Mouse (Mus musculus): ENCODE measurements around the gene Rbm10.

The Rbm10 gene
- long read RNA-seq, experiment 1, partial matches to known transcripts: 14 of 23 reads
- long read RNA-seq, experiment 1, other reads (novel, unspliced or antisense): 7 of 23 reads
- long read RNA-seq, experiment 2, partial matches to known transcripts: 14 of 22 reads
- long read RNA-seq, experiment 2, other reads (novel, unspliced or antisense): 3 of 22 reads

GRCm38 (mm10) chrX:20617176-20617902 is at the start of gene Rbm10, which contains the start of gene Ndufb11:
Gene Rbm10 (plus strand): TSS chrX:20617503.
Gene Ndufb11 (minus strand): TSS chrX:20617619.
- intact Hi-C loops (cut with DNase I): no loop called here

- intact Hi-C loops (cut with DNase I): no loop called here
Observed at GRCm38 (mm10) chrX:20571024-20571423, 46.3 kb upstream of the Rbm10 start.

GRCm38 (mm10) chrX:20572683-20573082 is 44.6 kb upstream of the Rbm10 start:
- intact Hi-C loops (cut with DNase I): no loop called here

GRCm38 (mm10) chrX:20573927-20574326 is 43.4 kb upstream of the Rbm10 start:
- intact Hi-C loops (cut with DNase I): no loop called here

DNA sequence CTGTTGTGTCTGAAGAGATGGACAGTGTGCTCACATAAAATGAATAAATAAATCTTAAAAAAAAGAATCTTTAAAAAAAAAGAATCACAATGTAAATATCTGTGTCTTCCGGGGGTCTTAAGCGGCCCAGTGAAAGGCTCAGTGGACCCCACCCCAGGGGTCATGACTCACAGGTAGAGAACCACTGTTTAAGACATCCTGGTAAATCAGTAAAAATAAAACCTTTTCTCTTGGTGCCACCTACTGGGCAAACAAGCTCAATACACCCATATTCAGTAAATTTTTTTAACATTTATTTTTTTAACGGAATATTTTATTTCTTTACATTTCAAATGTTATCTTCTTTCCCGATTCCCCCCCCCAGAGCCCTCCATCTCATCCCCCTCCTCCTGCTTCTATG is 29.3 kb upstream of the Rbm10 start:
- intact Hi-C loops (cut with DNase I): loop anchor here (10.0 kb wide), 2 partner anchors 243 to 423 kb away; no protein-coding TSS in a partner anchor

- intact Hi-C loops (cut with DNase I): no loop called here
Observed at GRCm38 (mm10) chrX:20608500-20608899, 8.8 kb upstream of the Rbm10 start.

GRCm38 (mm10) chrX:20616861-20617175 is 485 bp upstream of the Rbm10 start:
- intact Hi-C loops (cut with DNase I): no loop called here

- intact Hi-C loops (cut with DNase I): no loop called here
Observed at GRCm38 (mm10) chrX:20617903-20618399, 648 bp downstream of the Rbm10 start.

DNA sequence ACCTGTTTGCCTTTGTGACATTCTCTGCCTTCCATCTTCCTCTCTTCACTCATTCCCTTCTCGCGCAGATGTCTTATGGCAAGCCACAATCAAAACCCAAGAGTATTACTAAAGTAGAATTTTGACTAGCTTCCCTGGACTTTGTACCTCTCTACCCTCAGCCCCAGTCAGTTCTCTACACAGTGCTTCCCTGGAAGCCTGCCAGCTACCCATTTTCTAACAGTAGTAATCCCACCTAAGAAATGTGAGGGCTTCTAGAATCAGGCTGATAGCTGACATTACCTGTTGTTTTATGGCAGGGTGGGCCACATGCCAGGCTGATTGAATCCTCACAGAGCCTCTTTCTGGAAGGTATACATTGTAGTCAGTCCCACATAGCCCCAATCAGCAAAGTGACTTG is 20.8 kb downstream of the Rbm10 start:
- intact Hi-C loops (cut with DNase I): no loop called here

GRCm38 (mm10) chrX:20644780-20645179 is 27.5 kb downstream of the Rbm10 start:
- intact Hi-C loops (cut with DNase I): no loop called here

- intact Hi-C loops (cut with DNase I): loop anchor here (5.0 kb wide), 1 partner anchor 290 kb away; no protein-coding TSS in a partner anchor
Observed at GRCm38 (mm10) chrX:20657593-20657992, 40.3 kb downstream of the Rbm10 start.

GRCm38 (mm10) chrX:20658026-20658652 is 40.8 kb downstream of the Rbm10 start, which contains the start of gene Uba1:
Gene Uba1 (plus strand): TSS chrX:20658326.
- intact Hi-C loops (cut with DNase I): loop anchor here (5.0 kb wide), 1 partner anchor 289 kb away; no protein-coding TSS in a partner anchor

DNA sequence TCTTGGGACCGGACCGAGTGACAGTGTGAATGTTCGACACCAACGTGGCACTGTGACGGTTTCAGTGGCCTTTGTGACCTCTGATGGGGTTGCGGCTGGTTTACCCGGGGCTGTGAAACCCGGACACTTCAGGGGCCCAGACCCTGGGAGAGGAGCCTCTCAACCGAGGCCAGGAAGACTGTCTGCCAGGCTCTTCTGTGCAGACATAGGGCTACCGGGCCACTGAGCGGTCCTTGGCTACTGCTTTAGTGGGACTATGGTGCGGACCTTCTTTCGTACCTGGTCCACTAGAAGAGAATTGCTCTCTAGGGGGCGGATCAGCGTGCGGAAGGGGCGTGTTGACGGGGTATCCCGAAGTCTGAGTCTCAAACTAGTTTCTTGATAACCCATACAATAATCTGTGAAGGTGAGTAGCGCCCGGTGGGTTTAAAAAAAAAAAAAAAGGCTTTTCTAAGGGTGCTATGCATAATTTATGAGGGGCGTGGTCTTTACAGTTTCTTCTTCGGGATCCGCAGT is 41.6 kb downstream of the Rbm10 start:
- intact Hi-C loops (cut with DNase I): loop anchor here (5.0 kb wide), 1 partner anchor 288 kb away; no protein-coding TSS in a partner anchor

DNA sequence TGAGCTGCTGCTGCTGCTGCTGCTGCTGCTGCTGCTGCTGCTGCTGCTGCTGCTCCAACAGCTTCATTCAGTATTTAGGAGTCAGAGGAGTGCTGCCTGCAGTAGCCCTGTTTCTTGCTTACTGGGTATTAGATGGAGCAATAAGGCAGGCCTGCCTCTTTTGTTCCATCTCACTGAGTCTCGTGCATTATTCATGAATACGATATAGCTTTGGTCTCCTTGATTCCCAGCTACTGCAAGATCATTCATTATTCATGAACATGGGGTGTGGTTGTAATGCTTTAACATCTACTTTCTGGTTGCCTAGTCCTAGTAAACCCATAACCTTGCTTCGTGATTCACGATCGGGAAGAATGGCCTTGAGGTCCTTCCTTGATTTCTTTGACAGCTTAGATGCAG is 45.0 kb downstream of the Rbm10 start:
- intact Hi-C loops (cut with DNase I): loop anchor here (2.0 to 5.0 kb wide), 3 partner anchors 110 to 158 kb away; partner anchors contain the start of gene Araf

DNA sequence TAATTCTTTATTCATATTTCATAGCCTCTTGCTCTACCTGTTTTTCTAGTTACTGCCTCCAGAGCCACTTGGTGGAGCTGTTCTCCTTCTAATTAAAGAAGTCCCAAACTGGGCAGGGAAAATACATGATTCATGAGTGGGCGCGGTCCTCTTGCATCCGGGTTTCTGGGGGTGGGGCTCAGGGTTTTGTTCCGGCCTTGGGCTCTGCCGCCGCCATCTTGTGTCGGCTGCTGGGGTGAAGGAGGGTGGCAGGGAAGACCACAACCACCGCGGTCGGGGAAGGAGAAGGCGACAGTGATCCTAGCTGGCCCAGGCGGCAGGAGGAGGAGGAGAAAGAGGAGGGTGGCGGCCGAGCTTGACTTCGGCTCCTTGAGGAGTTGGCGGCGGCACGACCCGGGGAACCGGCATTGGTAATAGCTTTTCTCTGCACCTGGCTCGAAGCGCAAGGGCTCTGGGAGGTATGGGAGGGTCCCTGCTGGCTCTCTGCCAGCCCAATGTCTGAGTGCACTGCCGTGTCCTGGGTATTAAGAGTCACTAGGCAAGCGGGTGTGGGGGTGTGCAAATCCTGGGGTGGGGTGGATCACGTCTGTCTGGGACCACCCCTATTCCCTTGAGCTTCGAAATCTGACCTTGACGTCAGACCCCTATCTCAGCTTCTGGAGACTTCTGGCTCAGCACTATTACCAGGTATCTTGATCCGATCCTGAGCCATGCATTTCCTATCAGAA is 45.6 kb downstream of the Rbm10 start:
- intact Hi-C loops (cut with DNase I): loop anchor here (2.0 to 5.0 kb wide), 3 partner anchors 109 to 158 kb away; partner anchors contain the start of gene Araf

DNA sequence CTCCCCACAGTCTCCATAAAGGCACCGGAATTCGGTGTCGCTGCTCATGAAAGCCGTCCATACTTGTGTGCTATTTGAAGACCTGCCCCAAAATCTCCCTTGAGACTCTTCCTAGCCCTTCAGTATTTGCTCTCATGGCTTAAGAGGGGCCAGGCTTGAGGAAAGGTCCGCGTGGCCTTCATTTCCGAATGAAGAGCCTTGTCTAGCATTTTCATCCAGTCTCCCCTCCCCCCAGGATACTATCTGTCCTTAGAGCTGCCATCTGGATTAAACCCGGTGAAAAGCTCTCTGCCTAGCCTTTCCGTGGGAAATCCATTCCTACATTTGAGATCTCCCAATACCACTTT is 46.1 kb downstream of the Rbm10 start:
- intact Hi-C loops (cut with DNase I): loop anchor here (2.0 to 5.0 kb wide), 3 partner anchors 109 to 157 kb away; partner anchors contain the start of gene Araf

DNA sequence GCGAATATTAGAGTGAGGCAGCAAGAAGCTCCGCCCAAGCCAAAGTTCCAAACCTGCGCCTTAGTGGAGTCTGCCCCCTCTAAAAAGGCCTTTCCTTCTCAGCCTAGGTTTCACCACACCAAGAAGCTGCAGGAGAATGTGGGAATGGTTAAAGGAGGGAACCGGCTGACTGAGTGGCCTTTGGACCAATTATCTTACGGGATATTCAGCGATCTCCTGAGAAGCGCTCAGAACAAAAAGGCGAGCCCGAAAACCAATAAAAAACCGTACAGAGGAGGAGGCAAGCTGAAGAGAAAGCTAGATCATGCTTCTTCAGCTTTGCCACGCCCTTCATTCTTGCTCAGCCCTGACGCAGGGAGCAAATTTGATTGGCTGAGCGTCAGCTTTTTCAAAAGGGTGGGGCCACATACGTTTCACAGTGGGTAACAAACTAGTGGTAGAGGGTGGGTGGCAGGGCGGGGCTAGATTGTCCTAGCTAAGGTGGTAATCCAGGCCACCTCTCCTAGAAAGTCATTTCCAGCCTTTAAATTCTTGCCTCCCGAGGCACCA is 70.3 kb downstream of the Rbm10 start, which contains the start of gene Cdk16:
TSS of gene Cdk16 (plus strand) at position 436 of the 549 bp plus-strand sequence.
- intact Hi-C loops (cut with DNase I): no loop called here

GRCm38 (mm10) chrX:20688068-20688547 is 70.8 kb downstream of the Rbm10 start:
- intact Hi-C loops (cut with DNase I): no loop called here

DNA sequence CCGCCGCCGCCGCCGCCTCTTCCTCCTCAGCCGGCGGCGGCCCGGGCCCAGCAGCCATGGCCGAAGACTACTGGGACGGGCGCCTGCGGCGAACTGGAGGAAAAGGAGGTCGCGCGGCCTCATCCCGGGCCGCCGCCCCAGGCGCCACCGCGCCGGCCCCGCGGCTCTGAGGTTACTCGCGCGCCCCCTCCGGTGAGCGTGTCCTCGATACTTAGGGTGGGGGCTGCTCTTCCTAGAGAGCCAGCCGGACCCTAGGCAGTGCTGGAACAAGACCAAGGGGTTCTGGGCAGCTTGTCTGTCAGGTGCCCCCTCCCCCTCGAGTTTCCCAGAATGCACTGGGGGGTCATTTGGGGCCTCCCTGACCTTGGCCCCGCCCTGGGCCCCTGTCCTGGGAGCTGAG is 71.3 kb downstream of the Rbm10 start:
- intact Hi-C loops (cut with DNase I): no loop called here

- intact Hi-C loops (cut with DNase I): no loop called here
Observed at GRCm38 (mm10) chrX:20691566-20691965, 74.3 kb downstream of the Rbm10 start.
